Mouse (Mus musculus) hindbrain, embryonic 13.5 days (tissue): ENCODE results near the gene Sobp. TPM values are rescaled to one million over a fixed set of nuclear protein-coding genes. Genes with fewer than 3 reads are reported as not detected.

Source experiments
- ATAC-seq: fragments of 200-750 bp; cut with Nextera tagmentation; 2 replicates; pipeline ENCODE4 v1.8.0; 2017; ENCODE audit warnings: moderate TSS enrichment; ENCODE audit not compliant: low FRiP score
- H3K27ac ChIP-seq: fragments of 300-500 bp; sonication (generic); 2 replicates; pipeline ENCODE4 v1.5.1; 2015; ENCODE audit warnings: inconsistent platforms, mild to moderate bottlenecking, moderate library complexity
- H3K27me3 ChIP-seq: fragments of 300-500 bp; sonication (generic); 2 replicates; pipeline ENCODE4 v1.6.1; 2015; ENCODE audit warnings: mild to moderate bottlenecking, inconsistent platforms
- H3K36me3 ChIP-seq: fragments of 300-500 bp; sonication (generic); 2 replicates; pipeline ENCODE4 v1.6.1; 2015; ENCODE audit warnings: mild to moderate bottlenecking, inconsistent platforms
- H3K4me1 ChIP-seq: fragments of 300-500 bp; sonication (generic); replicated peaks from 2 replicates; pipeline ENCODE4 v1.6.1; 2015; ENCODE audit warnings: inconsistent platforms
- H3K4me2 ChIP-seq: fragments of 300-500 bp; sonication (generic); 2 replicates; pipeline ENCODE4 v1.6.1; 2015; ENCODE audit warnings: inconsistent platforms, mild to moderate bottlenecking, moderate library complexity
- H3K4me3 ChIP-seq: fragments of 300-500 bp; sonication (generic); 2 replicates; pipeline ENCODE4 v1.5.1; 2015; ENCODE audit warnings: mild to moderate bottlenecking, inconsistent platforms
- H3K9ac ChIP-seq: fragments of 300-500 bp; sonication (generic); 2 replicates; pipeline ENCODE4 v1.6.1; 2015; ENCODE audit warnings: mild to moderate bottlenecking, inconsistent platforms
- H3K9me3 ChIP-seq: fragments of 300-500 bp; sonication (generic); 2 replicates; pipeline ENCODE4 v1.6.1; 2016; ENCODE audit warnings: inconsistent platforms
- WGBS: fragments of 180-500 bp; shearing (Covaris S2); methylation state at CpG from one replicate; pipeline ENCODE4 v1.1.7; 2015; 5-methylcytosine and 5-hydroxymethylcytosine counted together
- polyA plus RNA-seq: library from polyadenylated mRNA; unstranded; fragments of >200 nt; fragmentation: Nextera tagmentation; extraction: Ambion mirVana; gene quantifications from 2 replicates; pipeline ENCODE4 v1.2.1, GENCODE M21; 2015

Gene Sobp
- polyA plus RNA-seq, 1 experiment from 2014 or later = 13.2 TPM

DNA sequence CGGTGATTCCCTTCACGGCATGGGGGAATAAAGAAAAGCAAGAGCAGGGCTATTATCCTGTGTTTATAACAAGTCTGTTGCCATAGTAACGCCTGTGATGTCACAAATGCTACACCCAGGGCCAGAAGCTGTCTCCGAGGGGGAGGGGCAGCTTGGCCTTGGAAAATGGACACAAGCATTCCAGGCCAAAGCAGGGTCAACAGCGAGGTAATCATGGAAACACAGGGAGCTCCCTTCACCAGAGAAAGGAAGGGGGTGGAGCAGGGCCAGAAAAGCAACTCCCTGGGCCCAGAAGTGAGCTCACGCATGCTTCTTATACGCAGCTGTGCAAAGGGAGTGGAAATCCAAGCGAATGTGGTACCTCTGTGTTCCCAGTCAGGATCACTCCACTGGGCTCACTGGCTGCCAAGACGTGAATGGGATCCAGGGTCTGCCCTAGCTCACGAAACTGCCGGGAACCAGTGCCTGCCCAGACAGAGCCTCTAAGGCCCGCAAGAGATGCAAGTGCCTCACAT, 19.2 kb downstream of the Sobp start:
- Histone ChIP-seq H3K27me3 (no peaks in the 10 kb centered on the region), H3K9me3 (no peaks in the 10 kb centered on the region), H3K4me2 (peak overlapping the region; percentile 46), H3K4me3 (0 out of 2 replicates have a peak overlapping the region, but pooled peaks have one; percentile 4), H3K27ac (peak overlapping the region; percentile 81), H3K9ac (no peak overlapping the region), H3K4me1 (peaks cover 26% of the 10 kb centered on the region), H3K36me3 (peaks cover 2% of the 10 kb centered on the region; the same call in 1 of the 2 replicates)
- ATAC-seq = peak; percentile 76
- WGBS = 4% methylated on average over 12 of the region's 12 CpGs

- ATAC-seq = no peak
- no peaks in the 10 kb centered on the region for H3K9me3 ChIP-seq
- no peak overlapping the region for H3K9ac ChIP-seq
- H3K27me3 ChIP-seq = no peaks in the 10 kb centered on the region
- peaks cover 30% of the 10 kb centered on the region for H3K4me1 ChIP-seq
- H3K4me2 ChIP-seq = no peak overlapping the region
- 83% methylated on average over 8 of the region's 8 CpGs for WGBS
- H3K27ac ChIP-seq = no peak overlapping the region
- H3K36me3 ChIP-seq = 0 out of 2 replicates have a peak, but pooled peaks cover 3% of the 10 kb centered on the region
- H3K4me3 ChIP-seq = no peak overlapping the region
Observed at GRCm38 (mm10) chr10:43152643-43153042, 21.7 kb downstream of the Sobp start.

- H3K4me3 ChIP-seq = no peak overlapping the region
- H3K36me3 ChIP-seq = 0 out of 2 replicates have a peak, but pooled peaks cover 3% of the 10 kb centered on the region
- 85% methylated on average over 11 of the region's 11 CpGs for WGBS
- H3K4me1 ChIP-seq = peaks cover 6% of the 10 kb centered on the region; the same call in 1 of the 2 replicates
- no peaks in the 10 kb centered on the region for H3K9me3 ChIP-seq
- no peaks in the 10 kb centered on the region for H3K27me3 ChIP-seq
- no peak for ATAC-seq
- no peak overlapping the region for H3K9ac ChIP-seq
- H3K27ac ChIP-seq = no peak overlapping the region
- H3K4me2 ChIP-seq = no peak overlapping the region
Observed at GRCm38 (mm10) chr10:43148456-43148855, 25.9 kb downstream of the Sobp start.

- H3K27me3 ChIP-seq = no peaks in the 10 kb centered on the region
- 0 out of 2 replicates have a peak, but pooled peaks cover 3% of the 10 kb centered on the region for H3K36me3 ChIP-seq
- WGBS = 86% methylated on average over 9 of the region's 9 CpGs
- H3K9ac ChIP-seq = no peak overlapping the region
- no peaks in the 10 kb centered on the region for H3K9me3 ChIP-seq
- H3K4me3 ChIP-seq = no peak overlapping the region
- no peak for ATAC-seq
- no peak overlapping the region for H3K27ac ChIP-seq
- no peaks in the 10 kb centered on the region for H3K4me1 ChIP-seq
- no peak overlapping the region for H3K4me2 ChIP-seq
Observed at GRCm38 (mm10) chr10:43143173-43143572, 31.2 kb downstream of the Sobp start.

GRCm38 (mm10) chr10:43134027-43134426, 40.3 kb downstream of the Sobp start:
- Histone ChIP-seq H3K27ac (no peak overlapping the region), H3K9me3 (no peaks in the 10 kb centered on the region), H3K4me3 (no peak overlapping the region), H3K4me1 (peaks cover 14% of the 10 kb centered on the region), H3K36me3 (peaks cover 4% of the 10 kb centered on the region), H3K4me2 (no peak overlapping the region), H3K9ac (no peak overlapping the region), H3K27me3 (no peaks in the 10 kb centered on the region)
- no peak for ATAC-seq
- WGBS = 91% methylated on average over 11 of the region's 11 CpGs

DNA sequence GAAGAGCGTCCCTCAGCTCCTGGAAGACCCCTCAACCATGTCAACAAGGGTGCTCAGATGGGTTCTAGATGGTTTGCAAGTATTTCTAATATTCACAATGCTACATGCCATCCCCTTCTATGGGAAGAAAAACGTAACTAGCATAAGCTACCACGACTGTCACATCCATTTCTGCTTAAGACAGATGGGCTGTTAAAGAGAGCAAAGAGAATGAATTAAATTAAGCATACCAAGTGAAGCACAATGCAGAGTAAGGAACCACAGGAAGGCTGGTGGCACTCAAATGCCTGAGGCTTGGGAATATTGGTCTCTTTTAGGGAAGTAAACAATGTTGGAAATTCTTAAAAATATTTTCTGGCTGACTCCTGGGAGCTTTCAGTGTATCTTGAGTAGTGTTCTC, 45.6 kb downstream of the Sobp start:
- ATAC-seq = 0 out of 2 replicates have a peak, but pooled peaks have one; percentile 32
- H3K27me3 ChIP-seq = no peaks in the 10 kb centered on the region
- H3K27ac ChIP-seq = no peak overlapping the region
- H3K4me1 ChIP-seq = peaks cover 33% of the 10 kb centered on the region
- H3K9ac ChIP-seq = no peak overlapping the region
- H3K9me3 ChIP-seq = no peaks in the 10 kb centered on the region
- H3K36me3 ChIP-seq = peaks cover 15% of the 10 kb centered on the region; the same call in 1 of the 2 replicates
- H3K4me3 ChIP-seq = no peak overlapping the region
- WGBS = 14% methylated on average over 3 of the region's 3 CpGs
- no peak overlapping the region for H3K4me2 ChIP-seq

- H3K4me3 ChIP-seq = no peak overlapping the region
- no peak overlapping the region for H3K27ac ChIP-seq
- 79% methylated on average over 7 of the region's 7 CpGs for WGBS
- no peaks in the 10 kb centered on the region for H3K27me3 ChIP-seq
- no peak overlapping the region for H3K9ac ChIP-seq
- no peak overlapping the region for H3K4me2 ChIP-seq
- H3K36me3 ChIP-seq = peaks cover 19% of the 10 kb centered on the region; the same call in 1 of the 2 replicates
- no peak for ATAC-seq
- H3K4me1 ChIP-seq = peaks cover 41% of the 10 kb centered on the region
- H3K9me3 ChIP-seq = no peaks in the 10 kb centered on the region
Observed at GRCm38 (mm10) chr10:43124561-43124960, 49.8 kb downstream of the Sobp start.

DNA sequence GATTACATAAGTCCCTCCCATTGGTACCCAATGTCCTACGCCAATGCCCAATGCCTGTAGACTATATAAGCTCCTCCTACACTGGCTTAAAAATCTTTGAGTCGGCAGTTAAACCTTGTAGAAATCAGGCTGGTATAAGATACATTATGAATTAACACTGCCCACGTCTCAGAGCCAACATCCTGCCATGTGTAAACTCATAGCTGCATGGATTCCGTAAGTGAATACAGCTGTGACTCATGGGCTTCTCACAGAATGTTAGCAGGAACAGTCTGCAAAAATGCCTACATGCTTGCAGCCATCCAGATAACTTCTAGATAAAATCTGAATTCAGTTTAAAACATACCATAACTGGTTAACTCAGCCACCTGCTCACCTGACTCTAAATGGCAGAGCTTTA, 50.2 kb downstream of the Sobp start:
- H3K4me1 ChIP-seq = peaks cover 39% of the 10 kb centered on the region
- no peak for ATAC-seq

DNA sequence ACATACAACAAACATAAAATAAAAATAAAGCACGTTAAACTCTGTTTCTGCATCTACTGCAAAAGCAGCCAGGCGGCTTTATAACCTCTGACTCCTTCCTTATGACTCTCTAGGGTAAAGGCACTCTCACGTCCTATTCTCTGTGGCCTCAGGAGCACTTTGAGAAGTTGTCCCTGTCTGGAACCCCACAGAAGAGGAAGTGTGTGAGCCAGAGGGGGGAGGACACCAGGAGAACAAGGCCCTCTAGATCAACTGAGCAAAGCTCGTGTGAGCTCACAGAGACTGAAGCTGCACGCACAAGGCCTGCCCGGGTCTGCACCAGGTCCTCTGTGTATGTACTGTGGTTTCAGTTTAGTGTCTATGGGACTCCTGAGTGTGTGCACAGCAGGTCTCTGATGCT, 50.9 kb downstream of the Sobp start:
- ATAC-seq = no peak
- H3K4me1 ChIP-seq = peaks cover 31% of the 10 kb centered on the region
- H3K36me3 ChIP-seq = peaks cover 19% of the 10 kb centered on the region; the same call in 1 of the 2 replicates
- no peak overlapping the region for H3K27ac ChIP-seq
- no peaks in the 10 kb centered on the region for H3K9me3 ChIP-seq
- H3K9ac ChIP-seq = no peak overlapping the region
- WGBS = 87% methylated on average over 6 of the region's 6 CpGs
- H3K27me3 ChIP-seq = no peaks in the 10 kb centered on the region
- H3K4me2 ChIP-seq = no peak overlapping the region
- no peak overlapping the region for H3K4me3 ChIP-seq

More for the DNA sequence above, 50.2 kb downstream of the Sobp start:
- Histone ChIP-seq H3K4me2 (no peak overlapping the region), H3K9ac (no peak overlapping the region), H3K36me3 (peaks cover 19% of the 10 kb centered on the region; the same call in 1 of the 2 replicates), H3K9me3 (no peaks in the 10 kb centered on the region), H3K27ac (no peak overlapping the region), H3K27me3 (no peaks in the 10 kb centered on the region), H3K4me3 (no peak overlapping the region)
- 88% methylated on average over 4 of the region's 4 CpGs for WGBS

- Histone ChIP-seq H3K9me3 (no peaks in the 10 kb centered on the region), H3K36me3 (0 out of 2 replicates have a peak, but pooled peaks cover 7% of the 10 kb centered on the region), H3K9ac (no peak overlapping the region), H3K4me2 (no peak overlapping the region), H3K4me1 (peaks cover 34% of the 10 kb centered on the region), H3K4me3 (no peak overlapping the region), H3K27me3 (no peaks in the 10 kb centered on the region), H3K27ac (no peak overlapping the region)
- 38% methylated on average over 8 of the region's 8 CpGs for WGBS
- no peak for ATAC-seq
Observed at GRCm38 (mm10) chr10:43120688-43121450, 53.5 kb downstream of the Sobp start.

GRCm38 (mm10) chr10:43116083-43116927, 58.0 kb downstream of the Sobp start:
- Histone ChIP-seq H3K4me3 (no peak overlapping the region), H3K4me1 (peaks cover 44% of the 10 kb centered on the region), H3K4me2 (no peak overlapping the region), H3K27ac (no peak overlapping the region), H3K9ac (no peak overlapping the region), H3K9me3 (no peaks in the 10 kb centered on the region), H3K27me3 (no peaks in the 10 kb centered on the region), H3K36me3 (no peaks in the 10 kb centered on the region)
- no peak for ATAC-seq
- WGBS = 73% methylated on average over 3 of the region's 3 CpGs

DNA sequence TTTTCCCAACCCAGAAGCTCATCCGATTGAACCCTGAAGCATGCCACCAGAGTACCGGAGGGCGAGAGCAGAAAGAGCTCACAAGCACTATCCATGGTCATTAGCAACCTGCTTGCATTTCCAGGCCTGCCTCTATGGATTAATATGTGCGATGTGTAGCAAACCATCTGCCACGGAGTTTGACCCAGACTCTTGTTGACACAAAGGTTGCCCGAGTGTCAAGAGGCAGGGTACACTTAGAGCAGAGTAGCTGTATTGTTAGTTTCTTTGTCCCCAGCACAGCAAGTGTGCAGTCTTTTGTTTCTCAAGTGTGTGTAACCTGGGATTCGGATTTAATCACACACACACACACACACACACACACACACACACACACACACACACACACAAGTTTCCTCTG, 62.0 kb downstream of the Sobp start:
- H3K27me3 ChIP-seq = no peaks in the 10 kb centered on the region
- H3K4me1 ChIP-seq = peaks cover 43% of the 10 kb centered on the region
- no peak for ATAC-seq
- 28% methylated on average over 7 of the region's 7 CpGs for WGBS
- no peak overlapping the region for H3K27ac ChIP-seq
- no peaks in the 10 kb centered on the region for H3K36me3 ChIP-seq
- H3K9me3 ChIP-seq = no peaks in the 10 kb centered on the region
- H3K9ac ChIP-seq = no peak overlapping the region
- no peak overlapping the region for H3K4me3 ChIP-seq
- H3K4me2 ChIP-seq = no peak overlapping the region
